Mouse (Mus musculus) liver, adult 2 months (tissue): ENCODE measurements at regions not wholly inside any gene's neighbourhood (a gene's known extent, or its start where the extent isn't known, plus 50 kb on each side); places are given as distances from the start of the nearest gene placed in this dataset.

Experiments
- CTCF ChIP-seq: fragments of 200-500 bp; IDR thresholded peaks from 2 replicates; pipeline ENCODE4 v1.5.1; 2011; ENCODE audit warnings: low read depth, low read length, control low read depth
- POLR2A ChIP-seq: fragments of 200-500 bp; IDR thresholded peaks from 2 replicates; pipeline ENCODE4 v1.6.1; 2011; ENCODE audit warnings: low read length, control low read depth; ENCODE audit not compliant: insufficient read depth; ENCODE audit errors: extremely low read depth

- TF ChIP-seq CTCF (no peak), POLR2A (no peak)
Observed at GRCm38 (mm10) chr10:67672281-67672680, 123.5 kb upstream of the Ado start.
